Mouse (Mus musculus) midbrain, embryonic 14.5 days (tissue): ENCODE measurements around the gene Gm20458. TPM values are rescaled to one million over a fixed set of nuclear protein-coding genes. Genes with fewer than 3 reads are reported as not detected.

Source experiments
- ATAC-seq: fragments of 200-750 bp; cut with Nextera tagmentation; 2 replicates; pipeline ENCODE4 v1.8.0; 2017; ENCODE audit warnings: moderate number of reproducible peaks, moderate library complexity; ENCODE audit not compliant: low FRiP score, low TSS enrichment
- DNase-seq: peaks from one replicate; pipeline ENCODE4 v3.0.0-alpha.2; 2015
- H3K27ac ChIP-seq: fragments of 300-500 bp; sonication (generic); replicated peaks from 2 replicates; pipeline ENCODE4 v1.5.1; 2014; ENCODE audit warnings: mild to moderate bottlenecking, low read depth, low read length, moderate library complexity
- H3K27me3 ChIP-seq: fragments of 300-500 bp; sonication (generic); 2 replicates; pipeline ENCODE4 v1.6.1; 2014; ENCODE audit warnings: low read length, control low read depth, mixed read lengths; ENCODE audit not compliant: control insufficient read depth, insufficient read depth
- H3K36me3 ChIP-seq: fragments of 300-500 bp; sonication (generic); 2 replicates; pipeline ENCODE4 v1.6.1; 2014; ENCODE audit warnings: low read length, control low read depth; ENCODE audit not compliant: control insufficient read depth, insufficient read depth
- H3K4me1 ChIP-seq: fragments of 300-500 bp; sonication (generic); 2 replicates; pipeline ENCODE4 v1.6.1; 2014; ENCODE audit warnings: mild to moderate bottlenecking, antibody characterized with exemption, low read length, control low read depth; ENCODE audit not compliant: control insufficient read depth, insufficient read depth
- H3K4me2 ChIP-seq: fragments of 300-500 bp; sonication (generic); 2 replicates; pipeline ENCODE4 v1.6.1; 2014; ENCODE audit warnings: mild to moderate bottlenecking, low read length, moderate library complexity
- H3K4me3 ChIP-seq: fragments of 300-500 bp; sonication (generic); replicated peaks from 2 replicates; pipeline ENCODE4 v1.5.1; 2014; ENCODE audit warnings: low read depth, low read length
- H3K9ac ChIP-seq: fragments of 300-500 bp; sonication (generic); replicated peaks from 2 replicates; pipeline ENCODE4 v1.6.1; 2014; ENCODE audit warnings: mild to moderate bottlenecking, low read length, moderate library complexity
- H3K9me3 ChIP-seq: fragments of 300-500 bp; sonication (generic); 2 replicates; pipeline ENCODE4 v1.6.1; 2016; ENCODE audit warnings: low read length, control low read depth, mixed read lengths; ENCODE audit not compliant: control insufficient read depth
- WGBS: fragments of 180-500 bp; shearing (Covaris S2); extraction: QIAGEN DNeasy Blood & Tissue Kit; methylation state at CpG from one replicate; pipeline ENCODE4 v1.1.7; 2014; 5-methylcytosine and 5-hydroxymethylcytosine counted together
- polyA plus RNA-seq: library from polyadenylated mRNA; unstranded; fragments of >200 nt; fragmentation: Nextera tagmentation; extraction: Ambion mirVana; gene quantifications from 2 replicates; pipeline ENCODE4 v1.2.1, GENCODE M21; 2014

The Gm20458 gene
- polyA plus RNA-seq, 1 experiment from 2014 or later, result 5.1 TPM

GRCm38 (mm10) chr2:164431676-164432465, 28.9 kb upstream of the Gm20458 start:
- Histone ChIP-seq H3K36me3 (no peaks in the 10 kb centered on the region), H3K9me3 (no peaks in the 10 kb centered on the region), H3K4me2 (no peak overlapping the region), H3K4me1 (no peaks in the 10 kb centered on the region), H3K27me3 (no peaks in the 10 kb centered on the region), H3K9ac (no peak overlapping the region), H3K4me3 (no peak overlapping the region), H3K27ac (no peak overlapping the region)
- 72% methylated on average over 9 of the region's 9 CpGs for WGBS
- DNase-seq, result no peak
- no peak for ATAC-seq

DNA sequence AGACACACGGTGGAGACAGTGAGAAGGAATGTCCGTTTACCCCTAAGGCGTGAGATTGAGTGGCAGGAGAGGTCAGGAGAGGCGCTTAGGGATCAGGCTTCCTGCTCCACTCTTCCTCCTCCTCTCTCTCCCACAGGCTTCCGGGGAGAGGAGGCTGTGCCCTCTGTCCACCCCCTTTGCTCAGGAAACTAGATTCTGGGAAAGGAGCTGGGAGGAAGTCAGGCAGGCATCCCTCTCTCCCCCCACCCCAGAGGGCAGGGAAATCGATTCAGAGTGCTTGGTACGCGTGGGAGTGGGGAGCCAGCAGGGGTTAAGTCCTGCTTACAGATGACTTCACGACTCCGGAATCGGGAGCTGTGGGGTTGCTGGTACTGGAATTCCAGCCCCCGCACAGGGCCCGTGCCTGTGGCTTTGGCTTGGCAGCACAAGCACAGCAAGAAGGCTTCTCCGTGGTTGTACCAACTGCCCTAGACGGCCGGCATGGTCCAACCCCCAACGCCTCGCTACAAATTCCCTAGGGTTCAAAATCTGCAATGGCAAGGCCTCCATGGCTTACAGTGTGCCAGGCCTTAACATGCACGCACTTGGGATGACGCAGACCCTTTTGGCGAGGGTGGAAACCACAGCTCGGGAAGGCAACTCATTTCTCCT, 28.1 kb upstream of the Gm20458 start:
- H3K4me2 ChIP-seq, result no peak overlapping the region
- no peaks in the 10 kb centered on the region for H3K27me3 ChIP-seq
- ATAC-seq (no peak), DNase-seq (no peak)
- no peaks in the 10 kb centered on the region for H3K9me3 ChIP-seq
- no peak overlapping the region for H3K4me3 ChIP-seq
- 41% methylated on average over 22 of the region's 22 CpGs for WGBS
- H3K4me1 ChIP-seq, result no peaks in the 10 kb centered on the region
- no peaks in the 10 kb centered on the region for H3K36me3 ChIP-seq
- H3K27ac ChIP-seq, result no peak overlapping the region
- H3K9ac ChIP-seq, result no peak overlapping the region

DNA sequence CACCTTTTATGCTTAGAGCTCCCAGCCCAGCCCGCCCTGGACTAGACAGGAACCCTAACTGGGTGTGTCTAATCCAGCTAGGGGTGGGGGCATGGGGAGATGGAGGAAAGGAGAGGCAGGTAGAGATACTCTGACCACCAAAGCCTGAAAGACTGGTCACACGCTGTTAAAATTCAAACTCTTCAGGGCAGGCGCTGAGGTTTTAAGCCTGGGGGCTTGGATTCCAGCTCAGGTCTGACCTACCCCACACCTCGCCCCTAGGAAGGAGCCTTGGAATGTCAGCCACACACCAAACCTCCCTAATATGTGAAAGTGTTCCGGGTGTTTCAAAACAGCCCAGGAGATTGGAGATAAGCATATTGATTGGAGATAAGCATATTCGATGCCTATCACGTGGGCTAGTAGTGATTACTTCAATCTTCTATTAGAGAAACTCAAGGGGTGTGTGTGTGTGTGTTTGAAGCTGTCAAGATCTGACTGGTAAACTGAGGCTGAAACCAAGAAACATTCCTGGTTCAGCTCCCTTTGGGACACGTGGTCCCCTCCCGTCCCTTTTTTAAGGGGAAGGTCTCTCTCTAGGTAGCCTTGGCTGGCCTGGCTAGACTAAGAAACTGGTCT, 27.4 kb upstream of the Gm20458 start:
- no peaks in the 10 kb centered on the region for H3K4me1 ChIP-seq
- DNase-seq (no peak), ATAC-seq (no peak)
- H3K4me2 ChIP-seq, result no peak overlapping the region
- no peaks in the 10 kb centered on the region for H3K27me3 ChIP-seq
- no peak overlapping the region for H3K27ac ChIP-seq
- no peak overlapping the region for H3K9ac ChIP-seq
- H3K4me3 ChIP-seq, result no peak overlapping the region
- H3K36me3 ChIP-seq, result no peaks in the 10 kb centered on the region
- WGBS, result 82% methylated on average over 9 of the region's 9 CpGs
- H3K9me3 ChIP-seq, result no peaks in the 10 kb centered on the region

DNA sequence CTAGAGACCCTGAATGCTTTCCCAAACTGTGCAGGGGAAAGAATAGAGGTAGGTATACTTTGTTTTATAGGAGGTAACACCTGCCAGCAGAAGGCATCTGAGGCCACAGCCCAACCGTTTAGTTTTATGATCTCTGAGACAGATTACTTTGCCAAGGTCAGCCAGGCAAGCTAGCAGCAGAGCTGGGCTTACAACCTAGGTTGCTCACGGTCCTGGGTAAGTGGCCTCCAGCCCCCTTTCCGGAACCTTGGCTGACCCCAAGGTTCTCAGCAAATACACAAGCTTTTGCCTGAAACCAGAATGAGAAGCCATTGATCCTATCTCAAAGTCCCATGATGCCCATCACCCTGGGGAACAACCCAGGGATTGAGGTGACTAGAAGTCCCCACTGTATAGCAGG, 26.1 kb upstream of the Gm20458 start:
- no peaks in the 10 kb centered on the region for H3K9me3 ChIP-seq
- ATAC-seq (no peak), DNase-seq (no peak)
- no peaks in the 10 kb centered on the region for H3K4me1 ChIP-seq
- no peaks in the 10 kb centered on the region for H3K27me3 ChIP-seq
- H3K4me2 ChIP-seq, result no peak overlapping the region
- no peak overlapping the region for H3K9ac ChIP-seq
- 84% methylated on average over 3 of the region's 3 CpGs for WGBS
- no peaks in the 10 kb centered on the region for H3K36me3 ChIP-seq
- H3K4me3 ChIP-seq, result no peak overlapping the region
- H3K27ac ChIP-seq, result no peak overlapping the region

DNA sequence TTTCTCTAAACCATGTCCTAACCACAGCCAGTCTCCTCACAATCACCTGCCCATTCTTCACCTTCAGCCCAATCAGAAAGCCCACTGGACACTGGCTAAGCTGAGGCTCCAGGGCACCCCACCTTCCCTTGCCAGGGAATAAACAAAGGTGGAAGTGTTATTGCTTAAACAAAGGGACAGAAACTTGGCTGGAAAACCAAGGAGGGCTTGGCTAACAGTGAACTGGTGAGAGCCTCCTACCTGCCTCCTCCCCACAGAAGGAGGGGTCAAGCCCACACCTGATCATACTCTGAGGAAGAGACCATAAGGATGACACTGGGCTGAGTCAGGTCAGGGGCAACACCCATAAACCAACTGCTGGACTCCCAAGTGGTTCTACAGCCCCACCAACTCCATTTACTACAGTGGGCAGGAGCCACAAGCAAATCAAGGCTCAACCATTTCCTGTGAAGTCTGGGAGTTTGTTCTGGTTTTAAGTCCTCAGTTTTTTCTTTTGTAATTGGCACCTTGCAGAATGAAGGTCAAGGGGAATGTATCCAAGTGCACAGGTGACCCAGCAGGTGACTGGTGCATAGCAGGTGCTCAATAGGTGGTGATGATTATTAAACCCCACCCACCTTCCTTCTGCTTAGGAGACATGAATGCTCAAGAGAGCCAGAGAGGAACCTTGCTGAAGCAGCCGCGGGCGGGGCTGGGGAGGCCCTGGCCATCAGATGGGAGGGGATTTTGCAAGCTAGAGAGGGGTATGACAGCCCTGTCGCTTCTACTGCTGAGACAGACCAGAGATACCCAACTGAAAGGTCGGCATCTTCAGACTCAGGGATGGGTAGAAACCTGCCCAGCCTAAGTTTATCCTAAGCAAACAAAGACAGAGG, 25.3 kb upstream of the Gm20458 start:
- Histone ChIP-seq H3K4me2 (no peak overlapping the region), H3K27me3 (no peaks in the 10 kb centered on the region), H3K9me3 (no peaks in the 10 kb centered on the region), H3K9ac (no peak overlapping the region), H3K4me3 (no peak overlapping the region), H3K27ac (no peak overlapping the region), H3K36me3 (no peaks in the 10 kb centered on the region), H3K4me1 (no peaks in the 10 kb centered on the region)
- no peak for ATAC-seq
- 64% methylated on average over 5 of the region's 5 CpGs for WGBS
- no peak for DNase-seq

GRCm38 (mm10) chr2:164436215-164436913, 24.4 kb upstream of the Gm20458 start:
- no peak overlapping the region for H3K4me3 ChIP-seq
- no peak overlapping the region for H3K4me2 ChIP-seq
- H3K9ac ChIP-seq, result no peak overlapping the region
- peaks cover 6% of the 10 kb centered on the region for H3K27me3 ChIP-seq
- ATAC-seq (no peak), DNase-seq (no peak)
- H3K36me3 ChIP-seq, result no peaks in the 10 kb centered on the region
- no peaks in the 10 kb centered on the region for H3K9me3 ChIP-seq
- WGBS, result 22% methylated on average over 8 of the region's 8 CpGs
- no peak overlapping the region for H3K27ac ChIP-seq
- no peaks in the 10 kb centered on the region for H3K4me1 ChIP-seq

- Histone ChIP-seq H3K27ac (no peak overlapping the region), H3K9me3 (no peaks in the 10 kb centered on the region), H3K9ac (no peak overlapping the region), H3K4me2 (no peak overlapping the region), H3K36me3 (no peaks in the 10 kb centered on the region), H3K4me1 (no peaks in the 10 kb centered on the region), H3K4me3 (no peak overlapping the region), H3K27me3 (peaks cover 8% of the 10 kb centered on the region)
- ATAC-seq, result no peak
- no peak for DNase-seq
- WGBS, result 56% methylated on average over 3 of the region's 3 CpGs
Observed at GRCm38 (mm10) chr2:164436961-164437360, 23.8 kb upstream of the Gm20458 start.

DNA sequence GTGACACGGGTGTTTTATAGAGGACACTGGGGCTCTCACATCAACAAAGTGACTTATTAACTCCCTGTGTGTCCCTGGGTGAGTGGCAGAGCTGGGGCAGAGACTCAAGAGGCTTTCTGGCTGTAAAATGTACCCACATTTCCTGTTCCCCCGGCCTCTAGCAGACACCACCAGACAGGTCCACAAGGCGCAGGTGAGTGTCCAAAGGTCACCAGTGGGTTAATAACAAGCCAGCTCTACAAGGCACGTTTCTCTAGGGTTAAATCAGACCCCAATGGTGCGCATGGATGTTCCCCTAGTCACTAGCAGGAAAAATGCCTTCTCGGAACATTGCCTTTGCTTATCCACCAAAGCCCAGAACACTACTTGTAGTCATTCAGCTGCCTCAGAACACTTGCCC, 23.1 kb upstream of the Gm20458 start:
- no peak for ATAC-seq
- Histone ChIP-seq H3K9me3 (no peaks in the 10 kb centered on the region), H3K36me3 (no peaks in the 10 kb centered on the region), H3K9ac (no peak overlapping the region), H3K4me3 (no peak overlapping the region), H3K27ac (no peak overlapping the region), H3K4me2 (no peak overlapping the region), H3K4me1 (peaks cover 3% of the 10 kb centered on the region), H3K27me3 (peaks cover 13% of the 10 kb centered on the region)
- no peak for DNase-seq
- 81% methylated on average over 6 of the region's 6 CpGs for WGBS
